Mouse (Mus musculus): ENCODE data around the gene Coro1b. TPM values are rescaled to one million over a fixed set of nuclear protein-coding genes. Genes with fewer than 3 reads are reported as not detected.

Gene Coro1b
- total RNA-seq, 2 experiments from 2014 or later, result 53.4 to 57.6 TPM

DNA sequence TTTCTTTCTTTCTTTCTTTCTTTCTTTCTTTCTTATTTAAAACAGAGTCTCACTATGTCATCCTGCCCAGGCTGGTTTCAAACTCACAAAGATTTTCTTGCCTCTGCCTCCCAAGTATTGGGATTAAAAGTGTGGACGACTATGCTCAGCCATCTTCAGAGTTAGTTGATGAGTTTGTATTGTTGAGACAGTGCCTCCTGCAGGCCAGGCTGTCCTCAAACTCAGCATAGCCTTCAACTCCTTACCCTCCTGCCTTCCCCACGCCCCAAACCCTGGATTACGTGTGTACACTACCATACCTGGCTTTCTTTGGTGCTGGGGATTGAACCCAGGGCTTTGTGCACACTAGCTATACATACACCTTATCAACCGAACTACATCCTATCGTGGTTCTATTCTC, 12.0 kb upstream of the Coro1b start:
- intact Hi-C loops (cut with DNase I), result no loop called here

DNA sequence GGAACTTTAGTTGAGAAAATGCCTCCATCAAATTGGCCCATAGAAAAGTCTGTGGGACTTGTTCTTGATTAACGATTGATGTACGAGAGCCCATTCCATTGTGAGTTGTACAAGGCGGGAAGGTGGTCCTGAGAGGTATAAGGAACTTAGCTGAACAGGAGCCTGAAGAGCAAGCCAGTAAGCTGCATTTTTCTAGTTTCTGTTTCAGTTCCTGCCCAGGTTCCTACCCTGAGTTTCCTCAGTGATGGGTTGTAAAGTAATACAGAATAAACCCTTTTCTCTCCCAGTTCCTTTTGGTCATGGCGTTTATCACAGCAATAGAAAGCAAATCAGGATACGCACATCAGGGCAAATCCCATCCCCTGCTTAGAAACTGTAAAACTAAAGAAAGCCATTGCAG, 10.5 kb upstream of the Coro1b start:
- no peak for DNase-seq (ENCODE audit: low spot score)
- intact Hi-C loops (cut with DNase I), result no loop called here

More for the DNA sequence above, 12.0 kb upstream of the Coro1b start:
- no peak for DNase-seq (ENCODE audit: low spot score)

DNA sequence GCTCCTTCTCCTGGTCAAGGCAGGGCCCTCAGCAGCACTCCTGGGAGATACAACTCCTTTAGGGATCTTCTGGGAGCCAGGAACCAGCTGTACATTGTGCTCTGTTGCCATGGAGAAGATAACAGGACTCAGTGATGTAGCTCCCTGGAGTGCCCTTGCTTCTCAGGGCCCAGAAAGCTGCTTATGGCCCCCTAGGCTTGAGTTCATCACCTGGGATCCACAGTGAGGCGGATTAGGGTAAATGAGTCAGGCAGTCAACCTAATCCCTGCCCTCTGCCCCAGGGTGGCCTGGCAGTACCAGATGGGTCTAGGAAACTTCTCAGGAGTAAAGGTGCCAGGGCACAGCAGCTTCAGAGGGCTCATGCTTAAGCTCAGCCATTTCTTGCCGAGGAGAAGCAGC, 9.0 kb upstream of the Coro1b start, which contains the start of gene Gpr152:
Gene Gpr152 (plus strand): TSS at position 342 of the 400 bp plus-strand sequence.
- DNase-seq (ENCODE audit: low spot score), result no peak
- intact Hi-C loops (cut with DNase I), result no loop called here

DNA sequence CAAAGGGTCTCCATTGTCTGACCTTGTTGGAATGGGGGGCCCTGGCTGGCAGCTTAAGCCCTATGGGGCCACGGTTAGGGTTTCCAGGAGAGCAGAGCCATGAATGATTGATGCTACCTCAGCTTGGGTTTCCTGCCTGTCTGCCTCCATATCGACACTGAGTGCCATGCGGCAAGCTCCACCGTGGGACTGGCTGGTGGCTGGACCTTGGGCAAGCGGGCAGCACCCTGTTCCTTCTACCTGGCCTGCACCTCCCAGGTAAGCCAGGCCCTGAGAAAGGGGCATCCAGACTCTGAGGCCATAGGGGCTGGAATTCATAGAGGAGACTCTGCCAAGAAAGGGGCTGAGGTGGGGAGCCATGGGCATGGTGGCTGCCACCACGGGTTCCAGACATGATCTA, 8.3 kb upstream of the Coro1b start:
- intact Hi-C loops (cut with DNase I), result no loop called here
- DNase-seq (ENCODE audit: low spot score), result no peak

DNA sequence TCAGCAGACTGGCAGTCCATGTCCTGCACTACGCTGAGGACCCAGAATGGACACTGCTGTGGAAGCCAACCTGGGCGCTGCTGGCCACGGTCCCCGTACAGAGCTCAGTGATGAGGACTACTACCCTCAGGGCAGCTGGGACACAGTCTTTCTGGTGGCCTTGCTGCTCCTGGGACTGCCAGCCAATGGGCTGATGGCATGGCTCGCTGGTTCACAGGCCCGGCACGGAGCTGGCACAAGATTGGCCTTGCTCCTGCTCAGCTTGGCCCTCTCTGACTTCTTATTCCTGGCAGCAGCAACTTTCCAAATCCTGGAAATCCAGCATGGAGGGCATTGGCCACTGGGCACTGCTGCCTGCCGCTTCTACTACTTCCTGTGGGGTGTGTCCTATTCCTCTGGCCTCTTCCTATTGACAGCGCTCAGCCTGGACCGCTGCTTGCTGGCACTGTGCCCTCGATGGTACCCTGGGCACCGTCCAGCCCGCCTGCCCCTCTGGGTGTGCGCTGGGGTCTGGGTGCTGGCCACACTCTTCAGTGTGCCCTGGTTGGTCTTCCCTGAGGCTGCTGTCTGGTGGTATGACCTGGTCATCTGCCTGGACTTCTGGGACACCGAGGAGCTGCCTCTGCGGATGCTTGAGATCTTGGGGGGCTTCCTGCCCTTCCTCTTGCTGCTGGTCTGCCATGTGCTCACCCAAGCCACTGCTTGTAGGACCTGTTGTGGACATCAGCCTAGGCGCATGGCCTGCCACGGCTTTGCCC, 5.8 kb upstream of the Coro1b start:
- intact Hi-C loops (cut with DNase I), result no loop called here
- no peak for DNase-seq (ENCODE audit: low spot score)

DNA sequence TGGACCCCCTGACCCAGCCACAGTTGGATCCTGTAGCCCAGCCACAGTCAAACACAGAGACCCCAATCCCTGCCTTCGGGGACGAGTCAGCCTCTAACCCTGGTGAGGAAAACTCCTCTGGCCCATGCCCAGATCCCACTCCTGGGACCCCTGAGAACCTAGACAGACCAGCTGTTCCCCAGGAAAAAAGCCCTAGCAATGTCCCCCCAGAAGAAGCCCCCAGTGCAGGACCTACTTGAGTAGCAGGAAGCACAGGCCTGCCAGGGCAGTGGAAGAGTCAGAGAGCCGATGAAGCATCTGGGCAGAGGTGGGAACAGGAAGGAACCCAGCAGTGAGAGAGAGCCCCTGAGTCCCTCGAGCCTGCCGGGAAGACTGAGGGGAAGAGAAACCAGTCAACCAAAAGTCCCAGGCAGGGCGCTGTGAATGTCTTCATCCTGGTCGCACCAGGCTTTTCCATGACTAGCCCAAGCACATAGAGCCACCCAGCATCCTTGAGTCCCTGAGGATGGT, 4.6 kb upstream of the Coro1b start, which contains the start of gene Cabp4:
Gene Cabp4 (minus strand): TSS at position 275 of the 510 bp plus-strand sequence.
- no peak for DNase-seq (ENCODE audit: low spot score)
- intact Hi-C loops (cut with DNase I), result no loop called here

DNA sequence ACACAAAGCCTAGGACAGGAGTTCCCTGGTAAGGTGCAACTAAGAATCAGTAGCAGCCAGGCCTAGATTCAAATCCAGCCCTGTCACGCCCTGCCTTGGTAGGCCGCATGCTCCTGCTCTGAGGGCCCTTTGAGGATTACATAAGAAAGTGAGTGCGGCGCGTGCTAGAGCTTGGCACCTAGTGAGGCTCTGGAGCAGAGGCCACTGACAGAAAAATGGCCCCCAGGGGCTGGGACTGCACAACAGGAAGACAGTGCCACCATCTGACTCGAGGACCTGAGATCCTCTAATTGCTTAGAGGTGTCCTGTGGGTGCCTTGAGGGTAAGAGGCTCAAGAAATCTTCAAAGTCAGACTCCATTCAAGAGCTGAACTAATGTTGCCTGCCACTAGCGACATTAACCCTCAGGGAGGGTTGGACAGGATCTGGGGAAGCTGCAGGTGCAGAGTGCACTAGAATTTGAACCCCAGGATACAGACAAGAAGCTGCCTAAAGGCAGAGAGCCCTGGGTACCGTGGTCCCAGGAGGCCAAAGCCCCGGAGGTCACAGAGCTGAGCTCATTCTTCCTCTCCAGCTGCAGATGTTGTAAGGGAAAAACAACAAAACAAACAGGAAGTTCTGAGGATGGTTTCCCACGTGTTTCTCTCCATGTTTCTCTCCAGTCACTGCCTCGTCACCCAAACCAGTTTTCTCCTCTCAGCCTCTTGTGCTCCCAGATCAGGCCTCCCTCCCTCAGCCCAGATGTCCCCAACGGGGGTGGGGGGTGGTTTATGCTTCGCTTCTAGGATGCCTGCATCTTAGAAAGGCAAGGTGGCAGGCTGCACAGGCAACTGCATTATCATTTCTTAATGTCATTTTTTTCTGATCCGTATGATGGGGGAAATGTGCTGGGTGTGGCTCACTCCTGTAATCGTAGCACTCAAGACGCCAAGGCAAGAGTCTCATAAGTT, 3.6 kb upstream of the Coro1b start:
- DNase-seq (ENCODE audit: low spot score), result no peak
- intact Hi-C loops (cut with DNase I), result no loop called here

DNA sequence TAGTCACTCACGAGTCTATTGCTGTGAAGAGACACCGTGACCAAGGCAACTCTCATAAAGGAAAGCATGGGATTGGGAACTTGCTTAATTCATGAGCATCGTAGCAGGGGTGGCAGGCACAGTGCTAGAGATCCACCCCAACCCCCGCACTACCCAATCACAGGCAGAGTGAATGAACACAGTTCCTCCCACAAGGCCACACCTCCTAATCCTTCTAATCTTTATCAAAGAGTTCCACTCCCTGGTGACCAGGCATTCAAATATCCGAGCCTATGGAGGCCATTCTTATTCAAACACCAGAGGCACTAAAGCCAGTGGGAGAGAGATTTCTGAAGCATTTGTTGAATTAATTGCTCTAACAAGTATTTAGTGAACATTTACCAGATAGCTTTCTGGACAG, 2.5 kb upstream of the Coro1b start:
- DNase-seq (ENCODE audit: low spot score), result no peak
- intact Hi-C loops (cut with DNase I), result no loop called here

DNA sequence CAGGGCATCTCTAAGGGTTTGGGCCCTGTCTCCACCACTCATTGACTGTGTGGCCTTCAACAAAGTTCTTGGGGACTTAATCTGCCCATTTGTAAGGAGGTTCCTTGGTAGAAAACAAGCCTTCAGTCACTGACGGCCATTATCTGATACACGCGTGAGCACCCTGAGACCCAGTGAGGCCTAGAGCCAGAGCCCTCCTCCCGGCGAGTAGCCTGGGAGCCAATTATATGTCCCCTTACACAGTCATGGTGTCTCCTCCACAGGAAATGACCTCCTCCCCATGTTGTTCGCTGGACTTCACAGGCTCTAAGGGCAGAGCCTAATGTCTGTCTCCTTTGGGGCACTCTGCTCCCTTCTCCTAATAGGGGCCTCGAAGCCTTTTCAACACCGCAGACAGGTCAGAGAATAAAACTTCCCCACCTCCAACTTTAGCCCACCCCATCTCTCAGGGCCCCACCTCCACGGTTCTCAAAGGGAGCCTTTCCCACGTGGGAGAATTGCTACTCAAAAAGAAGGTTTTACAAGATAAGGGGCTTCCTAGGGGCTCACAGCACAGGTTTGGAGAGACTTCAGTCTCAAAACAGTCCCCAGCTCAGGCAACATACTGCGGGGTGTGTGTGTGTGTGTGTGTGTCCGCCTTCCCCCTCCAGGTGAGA, 1.9 kb upstream of the Coro1b start:
- DNase-seq (ENCODE audit: low spot score), result no peak
- intact Hi-C loops (cut with DNase I), result no loop called here

DNA sequence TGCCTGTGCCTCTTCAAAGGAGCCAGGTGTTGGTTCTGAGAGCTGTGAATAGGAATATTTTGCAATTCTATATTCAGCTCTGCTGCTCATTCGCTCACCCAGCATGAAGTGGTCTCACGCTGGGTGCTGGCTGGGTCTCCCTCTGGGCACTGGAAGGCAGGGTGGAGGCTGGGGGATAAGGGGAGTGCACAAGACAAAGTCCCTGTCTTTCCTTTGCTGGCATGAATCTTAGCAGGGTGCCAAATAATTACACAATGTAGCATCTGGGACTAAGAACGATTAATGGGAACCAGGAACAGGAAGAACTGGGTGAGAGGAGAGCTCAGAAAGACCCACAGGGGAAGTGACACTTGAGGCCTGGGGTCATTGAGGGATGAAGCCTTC, 1.4 kb upstream of the Coro1b start:
- DNase-seq (ENCODE audit: low spot score), result no peak
- intact Hi-C loops (cut with DNase I), result no loop called here

DNA sequence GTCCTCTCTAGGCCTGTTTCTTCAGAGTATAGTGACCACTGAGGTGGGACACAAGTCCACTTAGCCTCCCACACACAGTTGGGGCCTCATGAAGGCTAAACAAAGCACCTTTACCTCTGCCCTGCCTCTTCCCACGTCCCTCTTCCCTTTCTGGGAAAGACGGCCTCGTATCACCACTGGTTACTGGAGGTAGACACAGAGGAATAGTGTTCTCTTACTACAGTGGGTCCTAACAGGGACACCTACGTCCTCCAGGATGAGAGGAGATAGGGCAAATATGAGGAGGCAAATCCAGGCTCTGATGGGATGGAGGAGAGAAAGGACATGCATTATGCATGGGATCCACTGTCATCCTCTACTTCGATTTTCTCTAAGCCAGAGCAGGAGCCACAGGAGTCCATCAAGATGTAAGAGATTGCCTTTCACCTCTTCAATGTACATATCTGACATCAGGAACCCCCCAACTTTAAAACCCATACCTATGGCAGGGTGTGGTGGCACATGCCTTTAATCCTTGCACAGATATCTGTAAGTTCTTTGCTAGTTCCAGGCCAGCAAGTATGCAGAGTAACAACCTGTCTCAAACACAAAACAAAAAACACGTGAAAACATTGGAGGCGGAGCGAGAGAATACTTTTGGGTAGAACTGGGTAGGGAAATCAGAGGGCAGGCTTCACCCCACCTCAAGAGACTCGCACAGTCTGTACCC, 483 bp upstream of the Coro1b start:
- intact Hi-C loops (cut with DNase I), result no loop called here
- no peak for DNase-seq (ENCODE audit: low spot score)

DNA sequence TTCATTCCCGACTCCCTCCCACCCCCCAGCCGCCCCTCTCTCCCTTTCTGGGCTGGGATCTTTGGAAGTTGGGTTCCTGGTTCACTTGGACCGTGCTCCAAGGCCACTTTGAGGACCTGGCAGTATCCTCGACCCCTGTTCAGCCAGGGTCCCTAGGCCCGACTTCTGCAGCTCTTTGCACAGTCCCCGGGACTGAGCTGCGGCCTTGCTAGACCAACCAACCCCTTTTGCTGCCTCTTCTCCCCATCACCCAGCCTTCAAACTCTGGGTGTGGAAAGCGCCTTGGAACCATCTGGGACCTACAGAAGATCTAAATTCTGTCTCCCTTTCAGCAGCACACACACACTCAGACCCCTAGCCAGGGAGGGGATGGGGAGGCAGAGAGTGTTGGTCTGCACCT, 400 bp downstream of the Coro1b start:
- no peak for DNase-seq (ENCODE audit: low spot score)
- intact Hi-C loops (cut with DNase I), result no loop called here

DNA sequence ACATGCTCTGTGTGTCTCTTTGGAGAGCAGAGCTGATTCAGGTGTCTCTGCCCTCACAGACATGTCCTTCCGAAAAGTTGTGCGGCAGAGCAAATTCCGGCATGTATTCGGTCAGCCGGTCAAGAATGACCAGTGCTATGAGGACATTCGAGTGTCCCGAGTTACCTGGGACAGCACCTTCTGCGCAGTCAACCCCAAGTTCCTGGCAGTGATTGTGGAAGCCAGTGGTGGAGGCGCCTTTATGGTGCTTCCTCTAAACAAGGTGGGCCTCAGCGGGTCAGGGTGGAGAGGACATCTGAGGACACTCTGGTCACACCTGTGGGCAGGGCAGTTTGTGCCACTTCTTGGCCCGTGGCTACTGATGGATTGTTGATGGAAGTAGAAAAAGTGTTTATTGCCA, 864 bp downstream of the Coro1b start:
- DNase-seq (ENCODE audit: low spot score), result no peak
- intact Hi-C loops (cut with DNase I), result no loop called here

DNA sequence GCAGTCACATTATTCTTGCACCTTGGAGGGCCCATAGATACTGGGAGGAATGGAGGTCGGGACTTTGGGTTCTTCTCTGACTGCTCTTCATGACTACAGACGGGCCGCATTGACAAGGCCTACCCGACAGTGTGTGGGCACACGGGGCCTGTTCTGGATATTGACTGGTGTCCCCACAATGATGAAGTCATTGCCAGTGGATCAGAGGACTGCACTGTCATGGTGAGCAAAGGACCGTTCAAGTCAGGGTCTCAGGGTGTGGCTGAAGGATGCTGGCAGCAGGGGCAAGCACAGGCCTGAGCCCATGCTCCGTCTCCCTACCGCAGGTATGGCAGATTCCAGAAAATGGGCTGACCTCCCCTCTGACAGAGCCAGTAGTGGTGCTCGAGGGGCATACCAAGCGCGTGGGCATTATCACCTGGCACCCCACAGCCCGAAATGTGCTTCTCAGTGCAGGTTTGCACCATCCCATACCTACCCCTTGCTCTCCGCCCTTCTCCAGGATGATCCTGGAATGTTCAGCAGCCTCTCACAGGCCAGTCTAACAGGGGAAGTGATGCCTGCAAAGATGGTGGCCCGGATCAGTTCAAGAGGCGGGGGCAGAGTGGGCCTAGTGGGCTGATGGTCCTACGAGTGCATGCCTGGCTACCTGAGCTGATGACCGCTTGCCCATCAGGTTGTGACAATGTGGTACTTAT, 1.5 kb downstream of the Coro1b start:
- intact Hi-C loops (cut with DNase I), result no loop called here
- no peak for DNase-seq (ENCODE audit: low spot score)

DNA sequence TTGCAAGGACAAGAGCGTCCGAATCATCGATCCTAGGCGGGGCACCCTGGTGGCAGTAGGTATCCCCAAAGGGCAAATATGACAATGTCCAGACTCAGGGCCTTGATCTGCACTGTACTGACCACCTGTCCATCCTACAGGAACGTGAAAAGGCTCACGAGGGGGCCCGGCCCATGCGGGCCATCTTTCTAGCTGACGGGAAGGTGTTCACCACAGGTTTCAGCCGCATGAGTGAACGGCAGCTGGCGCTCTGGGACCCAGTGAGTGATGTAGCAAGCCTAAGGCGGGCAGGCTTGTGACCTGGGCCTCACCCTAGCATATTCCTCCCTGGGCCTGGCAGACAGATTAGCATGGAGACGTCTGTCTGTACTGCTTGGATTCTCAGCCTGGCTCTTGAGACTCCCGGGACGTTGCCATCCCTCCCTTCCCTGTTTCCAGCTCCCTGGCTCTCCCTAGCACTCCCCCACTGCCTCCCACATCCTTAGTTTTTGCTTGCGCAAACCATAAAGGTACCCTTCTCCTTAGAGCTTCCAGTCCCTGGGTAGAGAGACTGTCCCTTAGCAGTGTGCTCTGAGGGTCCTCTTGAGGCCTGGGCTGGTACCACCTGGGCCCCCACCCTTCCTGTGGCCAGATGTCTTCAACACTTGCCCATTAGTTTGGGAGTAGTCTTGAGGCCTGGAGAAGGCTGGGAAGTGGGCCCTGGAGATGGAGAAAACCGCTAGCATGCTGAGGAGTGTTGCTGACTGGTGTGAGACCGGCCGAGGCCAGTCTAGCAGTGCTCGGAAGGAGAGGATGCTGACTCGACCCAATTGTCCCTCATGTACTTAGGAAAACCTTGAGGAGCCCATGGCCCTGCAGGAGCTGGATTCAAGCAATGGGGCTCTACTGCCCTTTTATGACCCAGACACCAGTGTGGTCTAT, 2.4 kb downstream of the Coro1b start:
- no peak for DNase-seq (ENCODE audit: low spot score)
- intact Hi-C loops (cut with DNase I), result no loop called here

DNA sequence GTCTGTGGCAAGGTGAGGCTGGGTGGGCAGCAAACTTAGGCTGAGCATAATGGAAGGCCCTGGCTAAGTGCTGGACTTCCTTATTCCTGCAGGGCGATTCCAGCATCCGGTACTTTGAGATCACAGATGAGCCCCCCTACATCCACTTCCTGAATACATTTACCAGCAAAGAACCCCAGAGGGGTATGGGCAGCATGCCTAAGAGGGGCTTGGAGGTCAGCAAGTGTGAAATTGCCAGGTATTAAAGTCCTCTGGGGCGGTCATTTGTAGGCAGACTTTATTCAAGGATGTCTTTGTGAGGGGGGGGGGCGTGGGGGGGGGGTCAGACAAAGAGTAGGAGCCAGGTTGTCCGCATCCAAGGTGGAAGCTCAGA, 3.1 kb downstream of the Coro1b start:
- no peak for DNase-seq (ENCODE audit: low spot score)
- intact Hi-C loops (cut with DNase I), result no loop called here

DNA sequence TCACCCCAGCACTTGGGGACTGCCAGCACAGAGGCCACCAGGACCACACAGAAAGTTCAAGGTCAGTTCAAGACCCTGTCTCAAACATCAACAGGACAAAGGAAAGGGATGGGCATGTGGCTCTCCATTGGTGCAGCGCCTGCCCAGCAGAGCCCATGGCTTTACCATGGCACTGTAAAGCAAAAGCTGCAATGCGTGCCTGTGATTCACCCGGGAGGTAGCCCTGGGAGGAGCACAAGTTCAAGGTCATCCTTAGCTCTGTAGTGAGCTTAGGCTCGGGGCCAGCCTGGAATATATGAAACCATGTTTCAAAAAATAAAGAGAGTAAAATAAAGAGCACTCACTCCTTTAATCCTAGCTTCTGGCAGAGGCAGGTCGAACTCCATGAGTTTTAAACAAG, 3.5 kb downstream of the Coro1b start:
- intact Hi-C loops (cut with DNase I), result no loop called here
- no peak for DNase-seq (ENCODE audit: low spot score)

Measured in heart, postnatal 25 days (tissue).